Mouse (Mus musculus) layer of hippocampus, adult 2 months (tissue): ENCODE results near the gene Afap1l2. TPM values are rescaled to one million over a fixed set of nuclear protein-coding genes. Genes with fewer than 3 reads are reported as not detected.

ENCODE experiments used
- DNase-seq, 2 experiments: peaks; one replicate each; pipeline ENCODE4 v3.0.0; 2022; ENCODE audit warnings: low spot score in 2 of 2
- H3K27ac ChIP-seq: fragments of 200-600 bp; 2 replicates; pipeline ENCODE4 v1.8.1; 2022
- H3K4me3 ChIP-seq: fragments of 200-600 bp; 2 replicates; pipeline ENCODE4 v1.8.1; 2022; ENCODE audit warnings: mild to moderate bottlenecking
- CTCF ChIP-seq: fragments of 200-600 bp; conservative IDR thresholded peaks from 2 replicates; pipeline ENCODE4 v1.8.1; 2022; ENCODE audit warnings: antibody characterized with exemption, mild to moderate bottlenecking, moderate library complexity
- total RNA-seq, 2 experiments: library from RNA; stranded (reverse); gene quantifications; 2 replicates each; pipeline ENCODE4 v1.2.3; 2021

Afap1l2 gene
- total RNA-seq, 2 experiments from 2014 or later: 11.4 to 12.0 TPM

DNA sequence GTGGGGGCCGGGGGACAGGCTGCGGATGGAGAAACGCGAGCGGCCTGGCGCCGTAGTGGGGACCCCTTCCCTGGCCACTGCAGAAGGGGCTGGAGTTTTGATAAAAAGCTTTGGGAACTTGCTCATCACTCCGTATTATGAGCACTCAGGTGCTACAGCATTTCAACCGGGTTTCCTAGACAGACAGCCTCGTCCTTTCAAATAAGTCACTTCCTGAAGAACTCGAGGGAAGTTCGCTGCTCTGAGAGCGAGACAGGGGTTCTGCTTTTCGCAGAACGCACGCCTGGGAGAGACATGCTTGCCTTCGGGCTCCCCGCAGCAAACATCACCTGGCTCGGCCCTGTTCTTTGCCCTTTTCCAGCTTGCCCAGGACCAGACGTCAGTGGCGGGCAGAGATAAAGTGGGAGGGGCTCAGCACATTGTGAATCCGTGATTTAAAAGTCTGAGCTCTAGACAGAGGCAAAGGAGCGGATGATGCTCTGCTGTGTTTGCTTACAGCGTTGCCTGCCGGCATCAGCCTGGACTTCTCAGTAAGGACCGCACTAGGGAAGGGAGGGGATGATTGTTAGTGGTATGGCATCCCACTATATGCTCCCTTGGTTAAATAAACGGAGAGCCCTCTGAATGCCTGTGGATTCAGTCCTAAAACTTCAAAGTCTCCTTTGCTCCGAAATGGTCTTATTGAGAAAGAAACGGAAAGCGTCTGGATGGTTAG lies 133.3 kb downstream of the Afap1l2 start:
- no peak for DNase-seq
- Histone ChIP-seq H3K27ac (no peak overlapping the region), H3K4me3 (peak overlapping the region; percentile 47)
- no peak for TF ChIP-seq CTCF

DNA sequence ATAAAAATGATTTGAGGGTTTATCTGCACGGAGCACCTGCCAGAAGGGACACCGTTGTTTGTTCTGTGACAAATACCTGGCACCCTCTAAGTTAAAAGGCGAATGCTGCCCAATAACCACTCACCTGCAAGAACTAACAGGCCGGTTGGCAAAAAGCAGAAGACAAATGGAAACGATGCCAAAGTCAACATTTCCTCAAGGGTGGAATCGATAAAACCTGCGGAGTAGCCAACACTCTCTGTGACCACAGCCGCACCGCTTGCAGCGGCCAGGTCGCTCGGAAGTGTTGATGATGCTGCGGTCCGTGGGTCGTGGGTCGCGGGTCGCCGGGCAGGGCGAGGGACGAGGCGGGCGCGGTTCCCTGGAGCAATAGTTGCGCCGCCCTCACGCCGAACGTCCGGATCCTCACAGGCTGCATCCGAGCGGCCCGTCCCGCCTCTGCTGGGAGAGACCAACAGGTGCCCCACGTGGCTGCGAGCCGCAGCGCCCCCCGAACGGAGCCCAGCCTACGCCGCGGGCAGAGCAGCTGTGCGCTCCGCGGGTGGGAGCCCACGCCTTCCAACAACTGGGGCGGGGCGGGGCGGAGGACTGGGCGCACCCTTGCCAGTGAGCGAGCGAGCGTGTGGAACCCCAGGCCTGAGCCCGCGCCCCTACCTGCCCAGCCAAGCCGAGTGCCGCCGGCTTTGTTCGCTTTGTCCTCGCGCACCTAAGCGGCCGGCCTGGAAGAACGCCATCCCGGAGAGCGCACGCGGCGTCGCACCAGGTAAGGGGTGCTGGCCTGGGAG lies 134.0 kb downstream of the Afap1l2 start, which contains the start of gene Vwa2:
Vwa2 (plus strand) TSS at position 434 of the 785 bp plus-strand sequence.
- no peak for DNase-seq
- peak within 1 kb of the TSS; percentile 47 for H3K4me3 ChIP-seq
- TF ChIP-seq CTCF: no peak

DNA sequence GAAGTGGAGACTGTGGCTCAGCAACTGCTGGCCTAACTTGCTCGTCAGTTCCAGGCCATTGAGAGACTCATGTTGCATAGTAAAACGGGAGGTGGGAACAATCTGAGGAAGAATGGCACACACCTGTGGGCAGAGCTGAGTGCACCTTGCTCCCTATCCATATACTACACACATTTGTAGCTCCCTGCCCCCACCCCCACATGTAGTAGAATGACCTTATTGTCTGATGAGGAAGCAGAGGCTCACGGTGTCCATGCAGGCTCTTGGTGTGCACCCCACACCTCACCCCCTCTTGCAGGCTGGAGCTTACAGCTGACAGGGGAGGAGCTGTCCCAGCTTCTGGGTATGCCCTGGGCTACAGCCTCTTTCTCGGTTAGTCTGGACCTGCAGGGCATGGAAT lies 140.3 kb downstream of the Afap1l2 start:
- Histone ChIP-seq H3K27ac (no peak overlapping the region), H3K4me3 (no peak overlapping the region)
- DNase-seq: no peak
- no peak for TF ChIP-seq CTCF

More for the DNA sequence above, 134.0 kb downstream of the Afap1l2 start, which contains the start of gene Vwa2:
- no peak within 1 kb of the TSS for H3K27ac ChIP-seq

Other genes starting within 250 kb of the Afap1l2 start
- gene Ccdc186, start 186.0 kb downstream of the Afap1l2 start, total RNA-seq: 10 to 100 TPM; 49.5 to 51.5 TPM
- under 1 TPM; 0.56 to 0.59 TPM for gene Tdrd1, start 182.0 kb downstream of the Afap1l2 start, total RNA-seq
- gene Vwa2, start 134.0 kb downstream of the Afap1l2 start, total RNA-seq: not detected